Mouse (Mus musculus): ENCODE results near the gene Gng2.

Gene Gng2

DNA sequence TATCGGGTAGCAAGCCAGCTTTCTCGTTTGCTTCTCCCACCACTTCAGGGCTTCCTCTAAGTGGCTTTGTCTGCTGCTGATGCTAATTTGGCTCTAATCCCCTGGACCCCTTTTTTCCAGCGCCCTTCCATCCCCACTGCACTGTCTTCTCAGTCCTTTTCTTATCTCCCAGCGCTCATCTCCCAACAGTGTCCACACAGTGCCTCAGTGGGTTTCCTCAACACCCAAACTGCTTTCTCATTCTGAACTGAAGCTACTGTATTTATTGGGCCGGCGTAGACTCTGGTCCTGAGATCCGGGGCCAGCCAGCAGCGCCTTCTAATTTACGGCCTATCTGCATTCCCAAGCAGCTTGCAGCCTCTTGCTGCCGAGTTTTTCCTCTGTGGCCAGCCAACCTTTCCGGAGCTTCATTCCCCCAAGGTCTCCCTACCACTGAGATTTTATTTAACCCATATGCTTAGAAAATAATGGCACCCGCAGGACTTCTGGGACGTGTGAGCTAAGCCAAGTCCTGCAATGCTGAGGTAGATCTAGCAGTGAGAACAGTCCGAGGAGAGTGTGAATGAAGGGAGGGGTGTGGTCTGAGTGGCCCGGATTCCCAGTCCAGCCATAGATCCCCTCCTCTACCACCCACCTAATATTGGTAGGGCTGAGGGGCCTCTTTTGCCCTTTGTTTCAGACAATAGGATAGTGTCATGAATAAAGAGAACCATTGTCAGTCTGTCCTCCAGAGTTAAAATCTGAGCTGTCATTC is at the start of gene Gng2:
Gene Gng2, minus strand, starts transcription at position 357 of the 754 bp plus-strand sequence.
- DNase-seq, result peak; percentile 64

DNA sequence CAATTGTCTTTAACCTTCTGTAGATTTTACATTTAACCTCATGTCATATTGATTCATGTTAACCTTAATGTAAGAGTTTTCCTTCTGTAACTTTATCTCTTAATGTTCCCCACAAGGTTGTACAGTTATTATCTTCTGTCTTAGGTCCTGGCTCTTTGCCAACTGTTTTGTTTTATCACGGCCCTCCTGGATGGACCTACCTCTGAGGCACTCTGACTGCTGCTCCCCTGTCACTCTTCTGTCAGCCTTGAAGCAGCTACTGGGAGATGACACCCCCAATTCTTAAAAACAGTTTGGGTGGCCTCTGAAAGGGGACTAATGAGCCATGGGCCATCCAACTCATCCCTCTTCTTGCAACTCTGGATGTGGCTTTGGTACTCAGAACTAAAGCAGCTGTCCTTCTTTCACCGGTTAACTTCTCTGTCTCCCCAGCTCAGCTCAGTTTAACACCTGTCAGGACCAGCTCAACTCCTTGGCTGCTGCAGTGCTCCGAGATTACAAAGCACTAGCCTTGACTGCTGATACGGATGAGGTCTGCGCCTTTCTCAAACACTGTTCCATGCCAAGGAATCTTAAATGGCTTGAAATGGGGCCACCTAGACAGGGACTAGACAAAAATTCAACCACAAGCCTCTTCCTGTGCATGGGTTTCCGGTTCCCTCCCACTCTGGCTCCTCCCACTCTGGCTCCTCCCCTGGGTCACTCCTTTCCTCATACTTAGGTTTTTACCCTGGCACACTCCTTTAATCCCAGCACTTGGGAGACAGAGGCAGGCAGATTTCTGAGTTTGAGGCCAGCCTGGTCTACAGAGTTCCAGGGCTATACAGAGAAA is 47.7 kb upstream of the Gng2 start:
- DNase-seq, result no peak

DNA sequence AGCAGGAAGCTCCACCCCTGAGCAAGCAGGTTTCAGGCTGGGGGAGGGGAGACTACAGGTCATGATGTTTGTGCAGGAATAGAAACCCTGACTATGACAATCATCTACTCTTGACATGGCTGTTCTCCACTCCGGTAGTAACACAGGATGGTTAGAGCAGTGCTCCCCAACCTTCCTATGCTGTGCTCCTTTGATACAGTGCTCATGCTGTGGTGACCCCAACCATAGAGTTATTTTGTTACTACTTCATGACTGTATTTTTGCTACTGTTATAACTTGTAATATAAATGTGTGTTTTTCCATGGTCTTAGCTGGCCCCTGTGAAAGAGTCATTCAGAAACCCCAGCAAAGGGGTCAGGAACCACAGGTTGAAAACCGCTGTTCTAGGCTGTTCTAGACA is 46.5 kb upstream of the Gng2 start:
- no peak for DNase-seq

DNA sequence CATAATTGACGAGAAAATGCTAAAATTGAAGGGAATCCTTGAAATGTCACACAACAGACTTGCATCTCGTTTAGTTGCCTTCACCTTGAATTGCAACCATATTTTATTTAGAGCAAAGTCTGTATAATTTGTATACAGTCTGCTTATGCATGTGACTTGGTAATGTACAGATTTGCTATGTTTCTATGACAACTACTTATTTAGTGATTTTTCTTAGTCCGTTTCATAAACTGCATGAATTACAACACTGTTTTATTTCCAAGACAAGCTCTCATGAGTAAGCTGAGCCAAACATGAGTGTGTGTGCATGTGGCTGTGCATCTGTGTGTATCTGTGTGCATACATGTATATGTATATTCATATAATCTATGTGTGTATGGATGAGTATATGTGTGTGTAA is 42.1 kb upstream of the Gng2 start:
- DNase-seq, result no peak

DNA sequence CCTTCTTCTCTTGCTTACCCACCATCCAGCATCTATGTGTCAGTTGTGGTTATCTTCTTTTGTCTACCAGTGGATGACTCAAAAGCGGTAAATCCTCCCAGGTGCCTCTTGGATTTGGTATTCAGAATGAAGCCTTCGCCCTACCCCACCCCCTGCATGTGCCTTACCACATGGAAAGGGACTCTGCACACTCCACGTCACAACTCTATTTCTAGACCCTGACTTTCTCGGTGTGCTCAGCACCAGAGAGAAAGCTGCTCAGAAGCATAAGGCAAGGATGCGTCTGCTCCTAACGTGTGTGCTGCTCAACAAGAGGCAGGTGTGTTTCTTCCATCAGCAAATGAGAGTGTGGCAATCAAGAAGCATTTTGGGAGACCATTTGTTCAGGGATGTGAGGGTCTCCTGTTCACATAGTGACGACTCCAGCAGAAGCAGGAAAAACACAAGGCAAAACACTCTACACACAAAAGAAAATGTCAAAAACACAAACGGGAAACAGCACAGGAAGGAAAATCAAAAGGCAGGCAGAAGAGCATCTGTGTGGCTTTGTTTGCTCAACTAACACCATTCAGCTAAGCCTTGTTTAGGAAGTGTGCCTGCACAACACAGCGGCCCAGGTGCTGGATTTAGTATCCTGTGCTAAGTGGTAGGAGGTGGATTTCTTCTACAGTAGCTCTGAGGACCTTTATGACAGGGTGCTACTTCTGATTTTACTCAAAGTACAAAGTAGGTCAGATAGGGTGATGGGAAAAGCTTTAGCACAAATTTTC is 35.3 kb upstream of the Gng2 start:
- peak; percentile 25 for DNase-seq

DNA sequence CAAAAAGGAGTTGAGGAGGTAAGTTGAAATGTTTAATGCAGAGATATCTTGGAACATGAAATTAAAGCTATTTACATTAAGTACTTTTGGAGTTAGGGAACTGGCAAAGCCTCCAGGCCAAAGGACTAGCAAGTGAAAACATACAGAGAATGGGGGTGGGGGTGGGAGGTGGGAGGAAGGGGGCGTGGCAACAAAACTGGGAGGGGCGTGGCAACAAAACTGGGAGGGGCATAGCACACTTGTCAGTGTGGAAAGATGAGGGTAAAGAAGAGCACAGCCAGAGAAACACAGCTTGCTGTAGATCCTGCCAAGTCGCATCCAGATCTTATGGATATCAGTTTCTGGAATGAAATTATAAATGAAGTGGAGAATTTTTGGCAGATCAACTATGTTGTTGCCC is 30.0 kb upstream of the Gng2 start:
- DNase-seq, result no peak

DNA sequence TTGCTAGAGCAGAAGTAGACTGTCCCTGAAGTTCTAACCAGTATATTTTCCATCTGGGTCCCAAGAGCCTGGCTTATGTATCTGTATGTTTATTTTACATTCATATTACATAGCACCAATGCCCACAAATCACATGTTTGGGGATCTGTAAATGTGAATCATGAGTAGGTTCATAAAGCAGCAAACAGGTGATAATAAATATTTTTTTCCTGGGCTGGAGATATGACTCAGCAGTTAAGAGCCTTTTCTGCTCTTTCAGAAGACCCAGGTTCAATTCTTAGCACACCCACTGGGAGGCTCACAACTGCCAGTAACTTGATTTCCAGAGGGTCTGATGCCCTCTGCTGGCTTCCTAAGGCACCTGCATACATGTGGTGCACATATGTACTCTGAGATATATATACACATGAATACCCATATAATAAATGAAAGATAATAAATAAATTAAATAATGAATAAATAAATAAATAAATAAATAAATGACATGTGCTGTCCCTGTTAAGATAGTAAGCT is 27.4 kb upstream of the Gng2 start:
- DNase-seq, result no peak

DNA sequence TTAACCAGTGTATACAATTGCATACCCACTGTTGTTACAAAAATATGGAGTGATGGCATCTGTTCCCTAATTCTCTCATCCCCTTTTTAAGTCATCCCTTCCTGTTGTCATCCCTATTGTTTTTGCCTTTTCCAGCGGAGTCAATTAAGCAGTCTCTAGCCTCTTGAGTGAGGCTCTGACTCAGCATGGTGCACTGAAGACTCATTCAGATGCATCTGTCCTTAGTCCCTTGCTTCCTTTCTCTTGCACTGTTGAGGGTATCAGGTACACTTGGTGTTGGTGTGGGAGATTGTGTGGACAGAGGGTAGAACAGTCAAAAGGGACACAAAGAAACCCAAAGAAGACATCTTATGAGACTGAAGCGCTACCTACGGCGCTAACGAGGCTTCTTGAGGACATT is 19.4 kb upstream of the Gng2 start:
- DNase-seq, result no peak

DNA sequence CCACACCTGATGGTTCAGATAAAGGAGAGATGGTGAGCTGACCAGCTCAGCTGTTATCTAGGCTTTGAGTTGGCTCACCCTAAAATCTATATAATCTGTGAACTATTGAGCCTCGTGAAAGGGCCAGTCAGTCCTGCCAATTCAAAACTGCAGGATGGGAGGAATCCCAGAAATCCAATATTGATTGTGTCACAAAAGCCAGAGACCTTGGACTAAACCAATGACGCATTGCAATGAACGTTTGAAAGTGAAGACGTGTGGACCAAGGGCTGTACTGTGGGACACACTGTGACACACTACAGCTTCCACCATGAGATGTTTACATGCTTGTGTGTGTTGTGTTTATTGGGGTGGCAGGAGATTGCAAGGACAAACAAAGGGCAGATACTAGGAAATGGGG is 18.5 kb upstream of the Gng2 start:
- no peak for DNase-seq

DNA sequence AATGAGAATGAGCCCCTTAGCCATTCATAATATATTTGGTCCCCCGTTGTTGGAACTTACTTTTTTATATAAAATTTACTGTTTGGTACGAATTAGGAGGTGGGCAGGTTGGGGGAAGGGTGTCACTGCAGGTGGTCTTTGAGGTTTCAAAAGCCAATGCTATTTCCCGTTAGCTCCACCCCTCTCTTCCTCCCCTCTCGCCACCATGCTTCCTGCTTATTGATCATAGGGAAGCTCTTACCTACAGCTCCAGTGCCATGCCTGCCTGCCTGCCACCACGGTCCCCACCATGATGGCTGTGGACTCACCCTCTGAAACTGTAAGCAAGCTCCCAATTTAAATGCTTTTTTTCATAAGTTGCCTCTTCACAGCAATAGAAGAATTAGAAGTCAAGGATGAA is 16.6 kb upstream of the Gng2 start:
- DNase-seq, result no peak

DNA sequence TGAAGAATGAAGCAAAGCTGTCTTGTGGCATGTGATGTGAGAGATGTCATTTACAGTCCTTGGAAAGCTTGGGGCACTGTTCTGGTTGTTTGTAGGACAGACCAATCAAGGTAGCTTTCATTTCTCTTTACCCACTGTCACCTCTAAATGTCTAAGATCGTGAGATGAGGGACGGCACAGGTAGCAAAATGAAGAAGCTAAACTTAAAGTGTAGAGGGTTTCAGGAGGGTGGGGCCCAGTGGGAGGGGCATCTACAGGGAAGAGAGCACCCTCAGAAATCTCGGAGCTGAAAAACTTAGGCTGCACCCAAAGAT is 16.1 kb upstream of the Gng2 start:
- DNase-seq, result no peak

DNA sequence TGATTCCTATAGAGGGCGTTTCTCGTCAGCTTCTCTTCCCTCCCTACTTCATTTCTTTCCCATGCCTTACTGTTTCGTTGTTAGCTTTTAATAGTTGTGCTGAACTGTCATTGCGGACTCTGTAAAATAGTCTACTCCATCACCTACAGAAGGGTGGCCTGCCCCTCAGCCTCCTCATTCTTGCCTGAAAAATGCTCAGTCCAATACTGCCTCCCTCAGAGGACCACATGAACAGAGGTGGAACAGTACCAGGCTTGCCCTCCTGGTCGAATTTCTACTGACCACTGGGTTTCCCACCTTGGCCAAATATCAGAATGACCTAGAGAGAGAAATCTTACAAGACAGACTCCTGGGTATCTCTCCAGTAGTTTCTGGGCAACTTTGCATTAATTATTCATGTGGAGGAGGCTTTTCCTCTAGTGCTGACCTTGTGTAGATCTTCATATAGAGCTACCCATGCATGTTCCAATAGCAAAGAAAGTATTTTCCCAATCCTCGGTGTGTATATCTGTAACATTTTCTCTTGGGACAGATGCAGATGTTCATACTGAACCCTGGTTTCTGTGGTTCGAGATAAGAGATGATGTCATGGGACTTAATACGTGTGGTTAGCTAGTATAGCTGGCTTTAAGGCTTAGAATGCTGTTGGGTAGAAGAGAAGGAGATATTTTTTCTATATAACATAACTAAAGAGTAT is 15.6 kb upstream of the Gng2 start:
- DNase-seq, result no peak

DNA sequence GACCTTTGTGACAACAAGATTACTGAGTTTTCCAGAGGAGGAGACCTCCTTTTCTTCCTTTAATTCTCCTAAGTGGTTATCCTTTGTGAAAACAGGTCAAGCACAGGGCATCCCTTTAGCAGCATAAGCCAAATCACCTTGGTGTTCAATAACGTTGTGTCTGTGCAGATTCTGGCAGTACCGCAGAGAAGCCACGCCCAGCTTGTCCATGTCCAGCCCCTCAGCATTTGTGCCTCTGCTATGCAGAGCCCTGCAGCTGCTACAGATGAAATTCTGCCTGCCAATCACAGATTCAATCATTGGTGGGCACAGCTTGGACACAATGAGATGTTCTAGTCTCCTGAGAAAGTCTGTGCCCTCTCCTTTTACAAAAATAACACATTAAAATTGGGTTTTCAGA is 14.4 kb upstream of the Gng2 start:
- DNase-seq, result no peak

DNA sequence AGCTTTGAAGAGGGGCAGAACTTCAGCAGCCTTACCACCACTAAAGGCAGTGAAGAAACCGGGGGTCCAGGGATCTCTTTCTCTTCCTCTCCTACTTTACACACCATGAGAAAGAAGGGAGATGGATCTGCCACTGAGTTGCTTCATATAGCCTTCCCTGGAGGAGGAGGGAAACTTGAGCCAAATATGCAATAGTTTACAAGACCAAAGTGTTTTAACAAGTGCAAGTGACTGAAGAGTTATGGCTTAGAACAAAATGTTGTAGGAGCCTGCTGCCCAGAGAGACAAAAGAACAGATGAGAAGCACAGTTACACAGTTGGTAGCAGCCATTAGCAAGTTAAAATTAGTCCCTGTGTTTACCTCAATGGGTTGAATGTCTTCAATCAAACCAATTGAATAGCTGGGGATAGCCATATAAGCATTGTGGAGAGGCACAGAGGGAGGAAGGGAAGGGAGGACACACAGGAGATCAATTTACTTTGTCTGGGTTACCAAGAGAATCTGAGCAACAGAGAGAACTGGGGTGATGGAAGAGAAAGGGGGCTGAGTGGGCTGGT is 13.1 kb upstream of the Gng2 start:
- DNase-seq, result no peak

DNA sequence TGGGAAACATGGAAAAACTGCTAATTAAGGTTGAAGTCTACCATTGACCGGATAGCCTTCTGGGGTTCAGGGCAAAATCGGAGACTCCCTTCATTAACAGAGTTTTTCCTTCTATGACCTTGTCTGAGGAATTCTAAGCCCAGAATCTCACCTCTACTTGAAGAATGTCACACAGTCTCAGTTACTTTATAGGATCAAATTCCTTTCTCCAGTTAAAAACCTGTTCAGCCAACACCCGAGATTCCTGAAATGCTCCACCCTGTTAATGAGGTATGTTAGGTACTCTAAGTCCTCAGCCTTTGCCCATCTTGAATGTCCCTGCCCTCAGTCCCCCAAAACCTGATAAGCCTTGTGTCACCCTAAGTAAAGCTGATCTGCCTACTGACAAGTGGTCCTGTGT is 11.0 kb upstream of the Gng2 start:
- no peak for DNase-seq

DNA sequence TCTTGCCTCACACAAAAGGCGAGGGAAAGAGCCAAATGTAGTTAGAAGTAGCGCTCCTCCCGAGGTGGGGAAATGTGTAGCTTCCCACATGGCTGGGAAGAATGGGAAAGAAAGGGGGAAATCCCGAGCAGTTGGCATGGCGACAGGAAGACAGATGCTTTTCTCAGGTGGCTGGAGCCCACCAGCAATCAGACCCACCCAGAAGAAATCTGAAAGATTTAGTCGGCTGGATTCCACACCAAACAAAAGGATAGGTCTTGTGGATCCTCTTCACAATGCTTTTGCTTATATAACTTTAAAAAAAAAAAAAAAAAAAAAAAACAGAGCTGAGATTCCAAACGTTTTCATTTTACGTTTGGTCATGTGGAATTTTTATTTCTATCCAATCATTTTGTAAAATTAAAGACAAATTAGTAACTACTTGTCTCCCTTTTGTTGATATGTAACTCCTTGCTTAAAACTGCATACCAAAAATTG is 10.0 kb upstream of the Gng2 start:
- DNase-seq, result no peak

DNA sequence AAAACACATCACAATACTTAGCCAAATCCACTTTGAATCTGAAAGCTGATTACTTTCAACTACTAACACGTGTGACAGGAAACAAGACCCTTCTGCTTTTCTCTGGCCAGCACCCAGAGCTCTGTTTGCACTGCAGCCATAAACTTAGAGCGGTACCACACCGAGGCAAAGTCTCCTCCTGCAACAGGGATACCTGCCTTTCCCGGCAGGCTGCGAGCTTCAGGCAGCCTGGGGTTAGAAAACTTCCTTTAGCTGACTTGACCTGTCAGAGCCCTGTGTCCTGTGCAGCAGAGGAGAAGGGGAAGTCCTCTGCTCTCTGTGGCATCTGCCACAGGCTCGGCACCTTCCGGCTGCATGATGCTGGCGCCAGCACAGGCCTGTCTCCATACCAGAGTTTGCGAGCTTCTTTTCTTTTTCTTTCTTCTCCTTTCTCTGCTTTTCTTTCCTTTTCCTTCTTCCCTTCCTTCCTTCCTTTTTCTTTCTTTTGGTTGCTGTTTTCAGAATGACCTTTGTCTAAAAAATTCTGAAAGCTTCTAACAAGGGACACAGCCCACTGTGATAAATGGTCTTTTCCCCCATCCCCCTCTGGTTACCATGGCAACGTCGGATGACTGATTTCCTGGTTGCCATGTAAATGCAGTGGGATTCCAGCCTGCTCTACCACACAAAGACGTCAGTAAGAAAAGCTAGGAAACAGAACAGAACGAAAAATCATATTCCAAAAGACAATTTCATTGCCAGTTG is 9.4 kb upstream of the Gng2 start:
- DNase-seq, result peak; percentile 78

DNA sequence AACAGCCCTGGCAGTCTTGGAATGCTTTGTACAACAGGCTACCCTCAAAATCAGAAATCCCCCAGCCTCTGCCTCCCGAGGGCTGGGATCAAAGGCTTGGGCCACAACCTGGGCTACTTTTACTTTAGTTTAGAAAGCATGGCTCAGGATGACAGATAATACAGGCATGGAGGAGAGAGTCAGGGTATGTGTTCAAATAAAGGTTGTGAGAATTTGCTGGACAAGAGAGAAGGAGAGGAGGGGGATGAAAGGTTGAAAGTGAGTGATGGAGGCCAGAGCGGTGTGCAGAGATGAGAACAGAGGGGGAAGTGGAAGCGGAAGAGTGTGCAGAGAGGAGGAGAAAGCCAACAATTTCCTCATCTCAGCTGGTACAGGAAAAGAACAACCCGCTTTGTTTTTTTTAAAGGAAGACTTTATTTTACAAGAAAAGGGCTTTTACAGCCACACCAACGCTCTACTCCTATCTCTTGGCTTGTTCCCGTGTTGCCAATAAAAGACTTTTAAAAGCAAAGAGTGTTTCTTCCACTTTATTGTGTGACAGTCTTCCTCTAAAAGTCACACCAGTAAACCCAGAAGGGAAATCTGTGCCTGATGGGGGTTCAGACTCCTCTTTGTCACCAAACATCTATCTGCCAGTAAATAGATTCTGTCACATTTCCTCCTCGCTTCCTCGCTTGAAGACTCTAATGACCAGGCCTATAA is 8.6 kb upstream of the Gng2 start:
- peak; percentile 27 for DNase-seq

DNA sequence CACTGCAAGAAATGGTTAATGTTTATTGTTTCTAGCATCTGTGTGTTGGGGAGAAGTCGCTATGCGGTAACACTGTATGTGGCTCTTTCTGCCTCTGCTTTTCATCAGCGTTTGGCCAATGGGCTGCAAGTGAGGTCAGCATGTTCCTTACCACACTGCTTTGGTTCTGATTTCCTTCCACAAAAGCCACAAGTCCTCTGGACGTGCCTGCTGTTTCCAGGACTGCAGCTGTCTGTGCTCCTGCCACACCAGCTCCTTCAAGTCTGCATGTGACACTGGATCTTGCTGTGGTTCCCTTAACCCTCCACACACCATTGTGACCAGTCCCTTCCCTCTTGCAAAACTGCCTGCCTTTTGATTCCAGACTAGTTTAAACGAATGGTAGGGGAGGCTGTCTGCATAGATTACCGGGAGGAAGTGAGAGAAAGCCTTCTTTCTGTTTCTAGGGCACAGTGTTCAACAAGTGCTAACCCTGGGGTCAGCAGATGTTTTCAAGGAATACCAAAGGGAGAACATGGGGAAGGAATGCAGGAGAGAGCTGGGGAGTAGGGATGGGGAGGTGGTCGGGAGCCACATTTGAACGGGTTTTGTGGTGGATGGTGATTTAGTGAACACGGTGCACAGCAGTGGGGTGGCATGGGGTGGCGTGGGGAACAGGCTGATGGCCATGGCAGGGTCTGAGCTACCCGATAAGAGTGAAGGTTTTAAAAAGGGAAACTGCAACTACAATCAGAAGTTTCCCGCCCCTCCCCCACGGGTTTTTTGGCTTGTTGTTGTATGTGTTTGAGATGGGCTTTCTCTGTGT is 7.9 kb upstream of the Gng2 start:
- no peak for DNase-seq
